Mouse (Mus musculus) hindbrain, embryonic 14.5 days (tissue): ENCODE results near the gene Prokr2. TPM values are rescaled to one million over a fixed set of nuclear protein-coding genes. Genes with fewer than 3 reads are reported as not detected.

Source experiments
- ATAC-seq: fragments of 200-750 bp; cut with Nextera tagmentation; 2 replicates; pipeline ENCODE4 v1.8.0; 2017; ENCODE audit warnings: moderate number of reproducible peaks, mild to moderate bottlenecking, moderate TSS enrichment, moderate library complexity; ENCODE audit not compliant: low FRiP score
- DNase-seq: peaks from one replicate; pipeline ENCODE4 v3.0.0-alpha.2; 2015; ENCODE audit warnings: low spot score
- H3K27ac ChIP-seq: fragments of 300-500 bp; sonication (generic); 2 replicates; pipeline ENCODE4 v1.5.1; 2014; ENCODE audit warnings: mild to moderate bottlenecking, moderate library complexity
- H3K27me3 ChIP-seq: fragments of 300-500 bp; sonication (generic); 2 replicates; pipeline ENCODE4 v1.6.1; 2014; ENCODE audit warnings: mild to moderate bottlenecking, low read length, mixed read lengths; ENCODE audit not compliant: control insufficient read depth, insufficient read depth
- H3K36me3 ChIP-seq: fragments of 300-500 bp; sonication (generic); replicated peaks from 2 replicates; pipeline ENCODE4 v1.6.1; 2014; ENCODE audit not compliant: control insufficient read depth, insufficient read depth
- H3K4me1 ChIP-seq: fragments of 300-500 bp; sonication (generic); replicated peaks from 2 replicates; pipeline ENCODE4 v1.6.1; 2014; ENCODE audit warnings: antibody characterized with exemption, low read length, mixed read lengths; ENCODE audit not compliant: control insufficient read depth, insufficient read depth
- H3K4me2 ChIP-seq: fragments of 300-500 bp; sonication (generic); replicated peaks from 2 replicates; pipeline ENCODE4 v1.6.1; 2014; ENCODE audit warnings: mild to moderate bottlenecking, moderate library complexity
- H3K4me3 ChIP-seq: fragments of 300-500 bp; sonication (generic); replicated peaks from 2 replicates; pipeline ENCODE4 v1.5.1; 2014; ENCODE audit warnings: mild to moderate bottlenecking, low read length
- H3K9ac ChIP-seq: fragments of 300-500 bp; sonication (generic); 2 replicates; pipeline ENCODE4 v1.6.1; 2014
- H3K9me3 ChIP-seq: fragments of 300-500 bp; sonication (generic); 2 replicates; pipeline ENCODE4 v1.6.1; 2016; ENCODE audit warnings: low read length; ENCODE audit not compliant: control insufficient read depth
- WGBS: fragments of 180-500 bp; shearing (Covaris S2); extraction: QIAGEN DNeasy Blood & Tissue Kit; methylation state at CpG from one replicate; pipeline ENCODE4 v1.1.7; 2014; 5-methylcytosine and 5-hydroxymethylcytosine counted together
- polyA plus RNA-seq: library from polyadenylated mRNA; unstranded; fragments of >200 nt; fragmentation: Nextera tagmentation; extraction: Ambion mirVana; gene quantifications from 2 replicates; pipeline ENCODE4 v1.2.1, GENCODE M21; 2014

Prokr2 gene
- 4.5 and 4.8 TPM in 2 replicates for polyA plus RNA-seq

DNA sequence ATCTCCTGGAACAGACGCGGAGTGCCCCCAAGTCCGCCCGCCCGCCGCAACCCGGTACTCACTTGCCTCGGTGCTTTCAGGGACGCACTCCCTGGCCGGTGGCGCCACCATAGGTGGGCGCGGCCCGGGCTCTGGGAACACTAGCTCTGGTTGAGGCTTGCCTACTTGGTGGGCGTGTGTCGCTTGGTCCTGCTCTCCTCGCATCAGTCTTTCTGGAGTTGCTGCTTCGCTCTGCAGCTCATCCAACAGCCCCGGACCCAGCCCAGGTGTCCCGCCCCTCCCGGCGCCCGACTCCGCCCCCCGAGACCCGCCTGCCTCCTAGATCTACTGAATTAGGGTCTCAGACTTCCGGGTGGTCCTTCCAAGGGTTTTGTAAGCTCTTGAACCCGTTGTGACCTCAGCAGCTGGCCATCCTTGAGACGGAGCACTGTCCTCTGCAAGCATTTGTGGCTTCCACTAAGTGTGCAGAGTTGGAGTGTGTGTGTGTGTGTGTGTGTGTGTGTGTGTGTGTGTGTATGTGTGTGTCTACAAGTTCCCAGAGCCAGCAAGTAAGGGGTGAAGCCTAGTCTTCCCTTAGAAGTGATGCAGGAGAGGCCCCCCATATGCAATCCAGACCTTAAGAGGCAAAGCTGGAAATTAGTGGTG, at the start of gene Prokr2:
Gene Prokr2, minus strand, starts transcription at position 254 of the 645 bp plus-strand sequence.
- H3K27me3 ChIP-seq: peaks cover 11% of the 10 kb centered on the region
- ATAC-seq: peak; percentile 61
- 2% methylated on average over 29 of the region's 29 CpGs for WGBS
- H3K4me1 ChIP-seq: peaks cover 9% of the 10 kb centered on the region; the same call in 1 of the 2 replicates
- peak within 1 kb of the TSS; percentile 98 for H3K4me2 ChIP-seq
- H3K4me3 ChIP-seq: peak within 1 kb of the TSS; percentile 58
- H3K27ac ChIP-seq: no peak within 1 kb of the TSS
- H3K36me3 ChIP-seq: no peaks in the 10 kb centered on the region
- peak within 1 kb of the TSS; percentile 65 for H3K9ac ChIP-seq
- DNase-seq: no peak
- H3K9me3 ChIP-seq: no peaks in the 10 kb centered on the region

DNA sequence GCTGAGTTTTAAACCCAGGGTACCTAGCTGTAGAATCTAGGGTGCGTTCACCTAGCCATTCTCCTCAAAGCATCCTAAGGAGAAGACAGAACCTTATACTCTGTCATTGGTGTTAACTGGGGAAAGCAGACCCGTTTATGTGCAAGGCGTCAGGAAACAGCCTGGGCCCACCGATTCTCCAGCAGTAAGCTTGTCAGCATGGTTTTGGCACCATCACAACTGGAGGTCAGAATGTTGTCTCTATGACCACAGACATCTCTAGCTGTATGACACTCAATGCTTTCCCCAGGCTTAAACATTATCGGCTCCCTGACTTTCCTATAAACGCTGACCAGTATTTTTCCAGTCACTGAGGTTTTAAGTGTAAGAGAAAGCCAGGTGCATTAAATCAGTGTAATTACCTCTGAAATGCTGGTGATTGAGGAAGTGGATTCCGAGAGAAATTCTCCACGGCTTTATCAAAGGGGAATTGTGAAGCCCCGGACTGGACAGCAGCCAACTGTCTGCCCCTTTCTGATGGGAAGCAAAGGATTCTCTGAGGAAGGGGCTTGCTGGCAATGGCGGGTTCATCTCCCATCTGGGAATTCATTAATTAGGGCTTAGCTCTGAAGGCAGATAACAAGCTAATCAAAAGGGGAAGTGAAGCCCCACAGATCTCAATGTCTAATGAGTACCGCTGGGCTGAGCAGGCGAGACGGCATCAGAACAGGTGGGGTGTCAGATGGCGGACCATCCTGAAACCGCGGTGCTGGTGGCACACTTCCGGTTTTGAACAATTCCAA, 42.1 kb upstream of the Prokr2 start:
- no peak overlapping the region for H3K27ac ChIP-seq
- DNase-seq: peak; percentile 55
- H3K36me3 ChIP-seq: no peaks in the 10 kb centered on the region
- no peaks in the 10 kb centered on the region for H3K27me3 ChIP-seq
- 47% methylated on average over 17 of the region's 17 CpGs for WGBS
- H3K9ac ChIP-seq: no peak overlapping the region
- peak; percentile 55; the same call in 1 of the 2 replicates for ATAC-seq
- H3K4me2 ChIP-seq: peak overlapping the region; percentile 33
- H3K9me3 ChIP-seq: no peaks in the 10 kb centered on the region
- H3K4me1 ChIP-seq: 0 out of 2 replicates have a peak, but pooled peaks cover 6% of the 10 kb centered on the region
- no peak overlapping the region for H3K4me3 ChIP-seq

DNA sequence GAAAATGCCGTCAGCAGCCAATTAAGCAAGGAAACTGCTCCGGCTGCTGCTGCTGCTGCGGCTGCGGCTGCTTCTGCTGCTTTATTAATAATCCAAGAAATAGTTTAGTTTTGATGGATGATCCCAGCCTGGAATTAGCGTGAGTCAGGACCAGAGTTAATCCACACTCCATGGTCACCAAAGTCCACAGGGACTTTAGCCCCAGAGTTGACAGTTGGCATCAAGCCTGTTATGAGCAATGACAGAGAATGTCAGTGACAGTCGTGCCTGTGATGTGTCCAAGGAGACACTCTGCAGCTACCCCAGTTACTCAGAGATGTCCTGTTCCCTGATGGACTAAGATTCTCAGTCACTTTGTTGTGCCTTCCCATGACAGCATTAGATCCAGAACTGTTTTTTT, 40.3 kb upstream of the Prokr2 start:
- Histone ChIP-seq H3K36me3 (no peaks in the 10 kb centered on the region), H3K9ac (no peak overlapping the region), H3K4me1 (0 out of 2 replicates have a peak, but pooled peaks cover 6% of the 10 kb centered on the region), H3K4me2 (no peak overlapping the region), H3K27ac (no peak overlapping the region), H3K9me3 (0 out of 2 replicates have a peak, but pooled peaks cover 5% of the 10 kb centered on the region), H3K4me3 (no peak overlapping the region), H3K27me3 (no peaks in the 10 kb centered on the region)
- ATAC-seq (no peak), DNase-seq (no peak)
- 52% methylated on average over 6 of the region's 6 CpGs for WGBS

DNA sequence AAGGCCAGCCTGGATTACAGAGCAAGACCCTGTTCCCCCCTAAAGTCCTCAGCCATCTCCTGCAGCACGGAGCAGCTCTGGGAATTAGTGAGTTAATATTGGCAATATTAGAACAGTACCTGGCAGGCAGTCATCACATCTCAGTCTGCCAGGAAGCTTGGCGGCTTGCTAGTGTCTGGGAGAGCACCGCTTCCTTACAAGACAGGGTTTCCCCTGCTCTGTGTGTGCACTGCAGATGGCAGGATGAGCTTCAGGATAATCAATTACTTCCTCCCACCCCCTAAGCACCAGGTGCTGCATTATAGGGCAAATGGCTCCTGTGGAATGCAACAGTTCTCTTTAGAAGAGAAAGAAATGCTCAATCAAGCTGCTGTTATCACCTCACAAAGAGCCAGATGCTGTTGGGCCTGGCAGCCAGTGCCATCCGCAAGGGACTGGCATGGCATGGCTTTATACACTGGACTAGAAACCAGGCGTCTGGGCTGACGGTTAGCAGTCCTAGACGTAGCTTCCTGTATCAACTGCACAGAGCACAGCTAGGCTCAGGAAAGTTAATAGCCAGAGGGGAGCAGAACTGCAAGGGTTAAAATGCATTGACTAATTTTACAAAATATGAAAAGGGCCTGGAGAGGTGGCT, 38.3 kb upstream of the Prokr2 start:
- no peak overlapping the region for H3K4me3 ChIP-seq
- DNase-seq (no peak), ATAC-seq (0 out of 2 replicates have a peak, but pooled peaks have one; percentile 41)
- H3K27ac ChIP-seq: no peak overlapping the region
- H3K9ac ChIP-seq: no peak overlapping the region
- H3K4me2 ChIP-seq: no peak overlapping the region
- H3K9me3 ChIP-seq: 0 out of 2 replicates have a peak, but pooled peaks cover 5% of the 10 kb centered on the region
- H3K36me3 ChIP-seq: no peaks in the 10 kb centered on the region
- 74% methylated on average over 7 of the region's 7 CpGs for WGBS
- no peaks in the 10 kb centered on the region for H3K27me3 ChIP-seq
- 0 out of 2 replicates have a peak, but pooled peaks cover 6% of the 10 kb centered on the region for H3K4me1 ChIP-seq

GRCm38 (mm10) chr2:132422846-132423245, 37.6 kb upstream of the Prokr2 start:
- 0 out of 2 replicates have a peak, but pooled peaks cover 5% of the 10 kb centered on the region for H3K9me3 ChIP-seq
- H3K9ac ChIP-seq: no peak overlapping the region
- H3K36me3 ChIP-seq: no peaks in the 10 kb centered on the region
- H3K4me1 ChIP-seq: 0 out of 2 replicates have a peak, but pooled peaks cover 6% of the 10 kb centered on the region
- ATAC-seq (no peak), DNase-seq (no peak)
- no peak overlapping the region for H3K4me2 ChIP-seq
- WGBS: 89% methylated on average over 9 of the region's 9 CpGs
- H3K27ac ChIP-seq: no peak overlapping the region
- no peak overlapping the region for H3K4me3 ChIP-seq
- no peaks in the 10 kb centered on the region for H3K27me3 ChIP-seq

DNA sequence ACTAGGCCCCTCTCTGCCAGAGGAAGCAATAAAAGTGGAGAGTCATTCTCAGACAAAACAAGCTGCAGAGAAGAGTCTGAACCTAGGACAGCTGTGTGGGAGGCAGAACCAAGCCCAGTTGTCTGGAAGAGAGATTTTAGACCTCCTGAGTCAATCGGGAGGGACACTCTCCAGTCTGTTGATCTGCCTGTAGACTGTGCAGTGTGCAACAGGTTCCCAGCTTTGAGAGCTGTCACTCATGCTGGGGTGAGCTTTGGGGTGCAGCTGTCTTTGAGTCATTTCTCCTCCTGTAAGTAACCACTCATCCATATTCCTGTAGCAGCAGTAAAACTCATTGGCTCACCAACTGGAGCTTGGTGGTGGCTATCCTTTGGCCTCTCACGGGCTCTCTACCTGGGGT, 33.2 kb upstream of the Prokr2 start:
- H3K9me3 ChIP-seq: 0 out of 2 replicates have a peak, but pooled peaks cover 5% of the 10 kb centered on the region
- ATAC-seq (no peak), DNase-seq (no peak)
- no peak overlapping the region for H3K4me3 ChIP-seq
- H3K27me3 ChIP-seq: no peaks in the 10 kb centered on the region
- no peak overlapping the region for H3K27ac ChIP-seq
- no peaks in the 10 kb centered on the region for H3K36me3 ChIP-seq
- no peak overlapping the region for H3K4me2 ChIP-seq
- no peaks in the 10 kb centered on the region for H3K4me1 ChIP-seq
- 84% methylated on average over 2 of the region's 2 CpGs for WGBS
- no peak overlapping the region for H3K9ac ChIP-seq

- no peak for DNase-seq
- no peak overlapping the region for H3K4me3 ChIP-seq
- no peaks in the 10 kb centered on the region for H3K36me3 ChIP-seq
- WGBS: 79% methylated on average over 4 of the region's 4 CpGs
- H3K27ac ChIP-seq: no peak overlapping the region
- no peaks in the 10 kb centered on the region for H3K9me3 ChIP-seq
- H3K4me2 ChIP-seq: no peak overlapping the region
- H3K9ac ChIP-seq: no peak overlapping the region
- ATAC-seq: no peak
- H3K4me1 ChIP-seq: no peaks in the 10 kb centered on the region
- H3K27me3 ChIP-seq: no peaks in the 10 kb centered on the region
Observed at GRCm38 (mm10) chr2:132410126-132410525, 24.9 kb upstream of the Prokr2 start.

DNA sequence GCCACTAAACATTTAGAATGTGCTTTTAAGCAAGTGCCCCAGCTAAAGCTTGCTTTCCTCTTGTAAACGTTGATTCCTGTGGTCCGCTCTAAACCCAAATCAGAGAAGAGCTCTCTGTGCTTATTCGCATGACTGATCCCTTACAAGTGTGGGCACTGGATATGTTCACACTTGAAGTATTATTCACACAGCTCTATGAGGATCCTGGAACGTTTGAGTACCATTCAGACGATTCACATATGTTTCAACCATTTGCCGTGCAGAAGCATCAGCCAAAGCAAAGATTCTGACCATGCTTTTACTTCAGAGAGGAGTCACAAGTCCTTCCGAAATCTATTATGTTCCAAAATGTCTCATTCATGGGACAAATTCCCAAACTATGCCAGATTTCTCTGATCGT, 12.9 kb upstream of the Prokr2 start:
- Histone ChIP-seq H3K27me3 (no peaks in the 10 kb centered on the region), H3K9me3 (peaks cover 14% of the 10 kb centered on the region; the same call in 1 of the 2 replicates), H3K9ac (no peak overlapping the region), H3K27ac (no peak overlapping the region), H3K4me3 (no peak overlapping the region), H3K4me2 (no peak overlapping the region), H3K36me3 (no peaks in the 10 kb centered on the region), H3K4me1 (no peaks in the 10 kb centered on the region)
- WGBS: 86% methylated on average over 8 of the region's 8 CpGs
- no peak for DNase-seq
- no peak for ATAC-seq

GRCm38 (mm10) chr2:132395753-132396152, 10.5 kb upstream of the Prokr2 start:
- 78% methylated on average over 1 of the region's 1 CpGs for WGBS
- H3K27ac ChIP-seq: no peak overlapping the region
- no peak overlapping the region for H3K4me2 ChIP-seq
- peaks cover 14% of the 10 kb centered on the region; the same call in 1 of the 2 replicates for H3K9me3 ChIP-seq
- ATAC-seq: no peak
- no peaks in the 10 kb centered on the region for H3K27me3 ChIP-seq
- H3K9ac ChIP-seq: no peak overlapping the region
- H3K4me3 ChIP-seq: no peak overlapping the region
- no peaks in the 10 kb centered on the region for H3K4me1 ChIP-seq
- no peaks in the 10 kb centered on the region for H3K36me3 ChIP-seq
- no peak for DNase-seq
